Mouse (Mus musculus) erythroblast, embryonic 14.5 days (primary cell): Measurements from ENCODE around the gene S1pr4.

Source experiments
- GATA1 ChIP-seq: IDR thresholded peaks from 2 replicates; pipeline ENCODE4 v1.6.1; 2012; ENCODE audit warnings: low read length, inconsistent platforms, mixed read lengths
- TAL1 ChIP-seq: IDR thresholded peaks from 3 replicates; pipeline ENCODE4 v1.6.1; 2012; ENCODE audit warnings: low read length, inconsistent platforms, mixed read lengths

DNA sequence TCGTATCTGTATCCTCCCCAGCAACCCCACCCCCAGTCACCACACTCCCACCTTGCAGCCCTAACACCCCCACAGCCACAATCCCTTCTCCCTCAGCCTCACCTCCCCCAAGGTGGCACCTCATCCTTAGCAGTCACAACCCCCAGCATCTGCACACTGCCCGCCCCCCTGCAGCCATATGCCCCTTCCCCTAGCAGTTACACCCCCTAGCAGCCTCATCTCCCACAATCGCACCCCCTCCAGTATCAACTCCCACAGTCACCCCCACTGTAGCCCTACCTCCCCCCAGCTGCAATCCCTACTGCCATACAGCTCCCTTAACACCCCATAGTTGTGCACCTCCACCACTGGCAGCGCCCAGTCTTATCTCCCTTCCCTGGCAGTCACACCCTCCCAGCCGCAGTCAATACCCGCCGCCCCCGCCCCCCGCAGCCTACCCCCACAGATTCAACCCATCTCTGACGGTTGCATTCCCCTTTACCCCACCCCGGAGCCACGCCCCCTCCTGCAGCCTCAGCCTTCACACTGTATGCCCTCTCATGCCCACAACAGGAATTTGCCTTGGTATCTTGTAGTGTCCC lies 42.9 kb downstream of the S1pr4 start:
- TF ChIP-seq GATA1: no peak
- no peak for TF ChIP-seq TAL1
